ENCODE assay signal across 13 mouse cellular contexts in genomic region chr2:143990997-143991396, GRCm38 (mm10). TPM values are rescaled to one million over a fixed set of nuclear protein-coding genes. Genes with fewer than 3 reads are reported as not detected.
A peak's percentile ranks its signal among the peaks of the same experiment; 100 is the strongest.
DNase-seq lines count a peak whose midpoint lies in the region; ATAC-seq lines count a peak whose summit lies in the region.
"Had no signal": no experiment of that assay in that cellular context is flagged by ENCODE, and none has a peak within 500 bp of the region (broad histone marks: within the 10 kb centered on the region; RNA-seq: fewer than 3 reads in every experiment).

No protein-coding gene starts in this region.

- H3K27ac ChIP-seq in hindbrain, embryonic 15.5 days (replicated peaks) = 0 out of 2 replicates have a peak overlapping the region, but pooled peaks have one; percentile 12
- H3K27ac ChIP-seq in hindbrain, embryonic 10.5 days = no peak overlapping the region
- H3K27ac ChIP-seq in lung, embryonic 15.5 days = 0 out of 2 replicates have a peak overlapping the region, but pooled peaks have one; percentile 5
- no peak overlapping the region for H3K27ac ChIP-seq in forebrain, embryonic 11.5 days (ENCODE audit: low read depth, low read length)
- H3K27ac ChIP-seq: embryonic facial prominence, embryonic 12.5 days; limb, embryonic 12.5 days had no signal

- no peak overlapping the region for H3K4me3 ChIP-seq in hindbrain, embryonic 15.5 days
- no peak overlapping the region for H3K4me3 ChIP-seq in hindbrain, embryonic 10.5 days
- no peak overlapping the region for H3K4me3 ChIP-seq in lung, embryonic 15.5 days
- no peak overlapping the region for H3K4me3 ChIP-seq in forebrain, embryonic 11.5 days (ENCODE audit: low read depth, low read length)
- H3K4me3 ChIP-seq: embryonic facial prominence, embryonic 12.5 days; limb, embryonic 12.5 days had no signal

- H3K4me2 ChIP-seq in hindbrain, embryonic 15.5 days = no peak overlapping the region
- H3K4me2 ChIP-seq in lung, embryonic 15.5 days = no peak overlapping the region
- no peak overlapping the region for H3K4me2 ChIP-seq in forebrain, embryonic 11.5 days (ENCODE audit: low read depth, low read length, severe bottlenecking)
- H3K4me2 ChIP-seq: embryonic facial prominence, embryonic 12.5 days; limb, embryonic 12.5 days had no signal

- no peaks in the 10 kb centered on the region for H3K36me3 ChIP-seq in hindbrain, embryonic 15.5 days
- H3K36me3 ChIP-seq in hindbrain, embryonic 10.5 days = peaks cover 17% of the 10 kb centered on the region
- H3K36me3 ChIP-seq in lung, embryonic 15.5 days = peaks cover 11% of the 10 kb centered on the region
- no peaks in the 10 kb centered on the region for H3K36me3 ChIP-seq in forebrain, embryonic 11.5 days (ENCODE audit: control insufficient read depth, insufficient read depth, low read length)

- ATAC-seq in hindbrain, embryonic 15.5 days (ENCODE audit: low FRiP score, low read depth) = no peak
- peak; percentile 34 for ATAC-seq in granulocyte monocyte progenitor cell, adult 5-6 weeks (replicated peaks; ENCODE audit: poor library complexity, severe bottlenecking)
- peak; percentile 55; the same call in 1 of the 2 replicates for ATAC-seq in lung, embryonic 15.5 days (ENCODE audit: borderline replicate concordance, extremely low read depth, low FRiP score, low TSS enrichment)
- ATAC-seq in forebrain, embryonic 11.5 days (replicated peaks; ENCODE audit: low FRiP score) = no peak

- 23% methylated on average over 1 of the region's 1 CpGs for WGBS in hindbrain, embryonic 15.5 days
- WGBS in hindbrain, embryonic 10.5 days = 69% methylated on average over 1 of the region's 1 CpGs
- 19% methylated on average over 1 of the region's 1 CpGs for WGBS in lung, embryonic 15.5 days
- WGBS in forebrain, embryonic 11.5 days = 32% methylated on average over 1 of the region's 1 CpGs

- DNase-seq in hindbrain, embryonic 10.5 days (ENCODE audit: low spot score) = no peak
- peak; percentile 24 for DNase-seq in MN1 (ENCODE audit: low spot score)
- DNase-seq in urinary bladder, postnatal 25 days (ENCODE audit: low spot score) = no peak
- DNase-seq in forebrain, embryonic 11.5 days (ENCODE audit: low spot score) = no peak
- DNase-seq in right cerebral cortex, postnatal 4 days = no peak
- DNase-seq: thymus, adult 2 months had no signal

- no peak overlapping the region for H3K9ac ChIP-seq in hindbrain, embryonic 15.5 days
- no peak overlapping the region for H3K9ac ChIP-seq in lung, embryonic 15.5 days
- no peak overlapping the region for H3K9ac ChIP-seq in forebrain, embryonic 11.5 days (ENCODE audit: low read length)
- H3K9ac ChIP-seq: embryonic facial prominence, embryonic 12.5 days; limb, embryonic 12.5 days had no signal

- H3K27me3 ChIP-seq in hindbrain, embryonic 15.5 days = no peaks in the 10 kb centered on the region
- no peaks in the 10 kb centered on the region for H3K27me3 ChIP-seq in hindbrain, embryonic 10.5 days (ENCODE audit: insufficient read depth, poor library complexity, severe bottlenecking)
- no peaks in the 10 kb centered on the region for H3K27me3 ChIP-seq in lung, embryonic 15.5 days
- no peaks in the 10 kb centered on the region for H3K27me3 ChIP-seq in forebrain, embryonic 11.5 days (ENCODE audit: control insufficient read depth, insufficient read depth, low read length)
- H3K27me3 ChIP-seq: embryonic facial prominence, embryonic 12.5 days; limb, embryonic 12.5 days had no signal

- H3K9me3 ChIP-seq in hindbrain, embryonic 15.5 days = no peaks in the 10 kb centered on the region
- H3K9me3 ChIP-seq in hindbrain, embryonic 10.5 days = no peaks in the 10 kb centered on the region
- H3K9me3 ChIP-seq in lung, embryonic 15.5 days = no peaks in the 10 kb centered on the region
- no peaks in the 10 kb centered on the region for H3K9me3 ChIP-seq in forebrain, embryonic 11.5 days (ENCODE audit: control insufficient read depth, low read length)
- H3K9me3 ChIP-seq: embryonic facial prominence, embryonic 12.5 days; limb, embryonic 12.5 days had no signal

- peaks cover 8% of the 10 kb centered on the region; the same call in 1 of the 2 replicates for H3K4me1 ChIP-seq in hindbrain, embryonic 15.5 days (replicated peaks)
- H3K4me1 ChIP-seq in hindbrain, embryonic 10.5 days (replicated peaks) = no peaks in the 10 kb centered on the region
- peaks cover 26% of the 10 kb centered on the region for H3K4me1 ChIP-seq in lung, embryonic 15.5 days
- H3K4me1 ChIP-seq in forebrain, embryonic 11.5 days (replicated peaks; ENCODE audit: control insufficient read depth, insufficient read depth, low read length) = no peaks in the 10 kb centered on the region
- H3K4me1 ChIP-seq: embryonic facial prominence, embryonic 12.5 days had no signal

RNA-seq across cellular contexts. Expression of gene Rrbp1, which starts 20.1 kb away (rescaled TPM):
- 32.3 and 37.5 TPM in 2 replicates for polyA plus RNA-seq in hindbrain, embryonic 15.5 days (2015; fragmentation: Nextera tagmentation; extraction: Ambion mirVana)
- polyA plus RNA-seq in hindbrain, embryonic 10.5 days (2016; fragmentation: Nextera tagmentation; extraction: Ambion mirVana) = 41.0 and 58.0 TPM in 2 replicates
- total RNA-seq in granulocyte monocyte progenitor cell, adult 5-6 weeks (2014; fragmentation: Nextera tagmentation) = 177 and 252 TPM in 2 replicates
- total RNA-seq in granulocyte monocyte progenitor cell, adult 5-6 weeks (2017) = 193 and 228 TPM in 2 replicates
- 83.1 and 86.8 TPM in 2 replicates for polyA plus RNA-seq in lung, embryonic 15.5 days (2015; fragmentation: Nextera tagmentation; extraction: Ambion mirVana)
- 30.0 and 35.6 TPM in 2 replicates for polyA plus RNA-seq in forebrain, embryonic 11.5 days (2014; fragmentation: Nextera tagmentation; extraction: Ambion mirVana)

RNA-seq across cellular contexts. Expression of gene Banf2, which starts 41.9 kb away (rescaled TPM):
- polyA plus RNA-seq in hindbrain, embryonic 15.5 days (2015; fragmentation: Nextera tagmentation; extraction: Ambion mirVana) = not detected in 2 replicates
- polyA plus RNA-seq in hindbrain, embryonic 10.5 days (2016; fragmentation: Nextera tagmentation; extraction: Ambion mirVana) = not detected in 2 replicates
- not detected in 2 replicates for total RNA-seq in granulocyte monocyte progenitor cell, adult 5-6 weeks (2014; fragmentation: Nextera tagmentation)
- not detected in 2 replicates for total RNA-seq in granulocyte monocyte progenitor cell, adult 5-6 weeks (2017)
- not detected in 2 replicates for polyA plus RNA-seq in lung, embryonic 15.5 days (2015; fragmentation: Nextera tagmentation; extraction: Ambion mirVana)
- not detected in 2 replicates for polyA plus RNA-seq in forebrain, embryonic 11.5 days (2014; fragmentation: Nextera tagmentation; extraction: Ambion mirVana)
- total RNA-seq: adrenal gland, postnatal 36 days; heart, postnatal 14 days had no signal
- polyA plus RNA-seq: embryonic facial prominence, embryonic 12.5 days; limb, embryonic 12.5 days; thymus, adult 2 months had no signal

Comparison
In these comparisons a context has a peak if more than half of its experiments do, and no peak if none do; other contexts are left out.
1. H3K27ac ChIP-seq: peak in hindbrain, embryonic 15.5 days (single experiment) and lung, embryonic 15.5 days (single experiment); none in hindbrain, embryonic 10.5 days (single experiment) and forebrain, embryonic 11.5 days (single experiment).
2. ATAC-seq: peak in granulocyte monocyte progenitor cell, adult 5-6 weeks (single experiment) and lung, embryonic 15.5 days (single experiment); none in hindbrain, embryonic 15.5 days (single experiment) and forebrain, embryonic 11.5 days (single experiment).